Mouse (Mus musculus) gastrocnemius, adult 8-10 months (tissue): ENCODE data around the gene Tiam1. TPM values are rescaled to one million over a fixed set of nuclear protein-coding genes. Genes with fewer than 3 reads are reported as not detected.

Experiments used
- DNase-seq, 2 experiments: peaks; one replicate each; pipeline ENCODE4 v3.0.0; 2022; ENCODE audit warnings: low spot score in 2 of 2
- total RNA-seq, 4 experiments: library from RNA; stranded (reverse); gene quantifications; 2 replicates each; pipeline ENCODE4 v1.2.4; 2022

Tiam1 gene
- total RNA-seq, 4 experiments from 2014 or later, result 2.9 to 14.0 (median 7.2) TPM

DNA sequence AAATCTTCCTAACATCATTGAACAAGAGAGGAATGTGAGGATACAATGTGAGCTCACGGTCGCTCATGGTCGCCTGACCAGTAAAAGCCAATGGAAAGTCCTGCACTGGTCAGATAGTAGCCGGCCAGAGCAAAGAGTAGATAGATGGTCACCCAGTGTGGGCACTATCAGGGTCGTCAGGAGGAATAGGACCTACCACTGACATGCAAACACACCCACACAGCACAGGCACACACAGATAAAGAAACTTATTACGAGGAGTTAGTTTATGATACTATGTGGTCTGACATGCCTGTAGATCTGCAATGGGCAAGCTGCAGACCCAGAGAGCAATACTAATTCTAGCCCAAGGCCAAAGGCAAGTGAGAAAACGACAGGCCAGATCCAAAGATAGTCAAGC lies 92.5 kb downstream of the Tiam1 start:
- no peak for DNase-seq

- no peak for DNase-seq
Observed at GRCm38 (mm10) chr16:90047841-90048240, 95.7 kb downstream of the Tiam1 start.

DNA sequence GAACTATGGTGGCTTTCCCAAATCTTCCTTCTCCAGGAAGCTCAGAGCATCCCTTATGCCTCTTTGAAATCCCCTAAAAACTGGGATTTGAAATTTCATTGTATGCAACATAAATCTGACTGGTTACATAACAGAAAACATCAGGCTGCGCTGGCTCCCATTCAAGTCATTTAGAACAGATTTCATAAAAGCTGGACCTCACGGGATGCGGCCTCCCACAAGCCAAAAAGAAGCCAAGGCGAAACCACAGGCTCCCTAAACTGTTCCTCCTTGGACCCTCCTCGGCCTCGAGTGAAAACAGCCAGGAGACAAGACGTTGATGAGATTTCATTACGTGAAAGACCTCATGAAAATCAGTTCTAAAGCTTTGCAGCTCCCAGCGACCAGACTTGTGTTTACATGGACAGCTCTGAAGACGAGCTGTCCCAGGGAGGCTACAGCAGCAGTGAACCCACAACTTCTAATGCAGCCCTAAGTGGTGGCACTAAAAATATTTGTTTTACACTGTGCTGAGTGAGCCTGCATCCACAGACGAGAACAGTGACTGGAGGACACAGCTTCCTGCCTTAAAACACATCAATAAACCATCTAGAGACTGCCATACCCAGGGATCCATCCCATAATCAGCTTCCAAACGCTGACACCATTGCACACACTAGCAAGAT lies 96.9 kb downstream of the Tiam1 start:
- peak; percentile 4 to 5 for DNase-seq

DNA sequence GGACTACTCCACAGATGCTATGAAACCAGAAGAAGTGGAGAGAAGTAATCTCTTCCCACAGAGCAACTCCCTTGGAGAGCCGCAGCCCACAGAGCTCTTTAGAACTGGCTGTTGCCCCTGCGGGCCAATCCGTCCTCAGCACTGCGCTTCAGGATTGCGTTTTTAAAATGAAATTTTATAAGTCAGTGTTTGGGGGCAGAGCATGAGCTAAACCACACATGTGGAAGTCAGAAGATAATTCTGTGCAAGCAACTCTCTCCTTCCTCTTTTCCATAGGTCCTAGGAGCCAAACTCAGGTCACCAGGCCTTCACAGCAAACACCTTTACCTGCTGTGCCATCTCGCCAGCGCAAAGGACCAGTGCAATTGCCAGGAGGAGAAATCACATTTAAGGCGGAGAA lies 98.0 kb downstream of the Tiam1 start:
- DNase-seq, result no peak

DNA sequence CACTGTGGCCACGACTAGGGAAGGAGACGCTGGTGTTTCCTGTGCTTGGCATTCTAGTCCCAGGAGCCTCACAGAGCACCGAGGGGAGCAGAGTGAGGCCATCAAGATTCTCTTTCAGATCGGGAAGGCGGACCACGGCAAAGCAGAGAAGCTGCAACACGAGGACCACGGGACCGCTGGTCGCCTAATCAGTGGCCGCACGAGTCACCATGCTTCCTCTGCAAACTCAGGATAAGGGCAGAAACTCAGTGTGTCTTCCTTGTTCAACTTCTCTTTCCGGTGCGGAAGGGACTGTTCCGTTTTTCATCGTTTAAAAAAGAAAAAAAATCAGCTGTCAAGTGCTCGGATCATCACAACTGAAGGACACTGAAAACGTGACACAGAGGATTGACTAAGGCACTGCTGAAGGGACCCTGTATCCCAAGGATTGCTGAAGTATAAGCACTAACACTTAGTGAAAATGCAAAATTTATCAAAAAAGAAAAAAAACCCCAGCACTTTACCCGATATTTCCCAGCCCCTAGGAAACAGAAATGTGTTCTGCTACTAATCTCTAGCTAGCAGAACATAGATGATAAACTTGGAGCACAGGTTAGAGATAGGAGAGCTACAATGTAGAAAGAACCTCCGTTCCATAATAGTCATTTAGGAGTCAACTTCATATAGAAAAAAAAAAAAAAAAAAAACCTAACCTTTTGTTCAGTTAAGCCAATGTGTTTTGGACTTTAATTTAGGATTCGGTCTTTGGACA lies 99.4 kb downstream of the Tiam1 start:
- no peak for DNase-seq

DNA sequence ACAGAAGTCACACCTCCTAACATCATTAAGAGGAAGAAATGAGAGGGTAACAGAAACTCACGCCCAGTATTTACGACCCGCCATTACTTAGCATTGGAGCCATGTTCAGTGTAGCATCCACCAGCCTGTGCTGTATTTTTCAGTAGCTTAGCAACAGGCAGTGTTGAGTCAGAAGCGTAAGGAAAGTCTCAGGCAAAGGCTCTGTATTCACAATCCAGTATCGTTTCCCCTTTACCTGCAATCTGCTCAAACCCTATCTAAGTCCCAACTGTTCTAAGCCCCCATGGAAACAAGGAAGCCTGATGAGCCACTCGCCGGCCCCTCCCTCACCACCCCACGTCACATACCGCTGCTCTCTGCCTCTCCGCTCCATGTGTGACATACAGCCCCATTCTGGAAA lies 100.7 kb downstream of the Tiam1 start:
- no peak for DNase-seq

- no peak for DNase-seq
Observed at GRCm38 (mm10) chr16:90042386-90042785, 101.2 kb downstream of the Tiam1 start.

- no peak for DNase-seq
Observed at GRCm38 (mm10) chr16:90040771-90041364, 102.7 kb downstream of the Tiam1 start.

DNA sequence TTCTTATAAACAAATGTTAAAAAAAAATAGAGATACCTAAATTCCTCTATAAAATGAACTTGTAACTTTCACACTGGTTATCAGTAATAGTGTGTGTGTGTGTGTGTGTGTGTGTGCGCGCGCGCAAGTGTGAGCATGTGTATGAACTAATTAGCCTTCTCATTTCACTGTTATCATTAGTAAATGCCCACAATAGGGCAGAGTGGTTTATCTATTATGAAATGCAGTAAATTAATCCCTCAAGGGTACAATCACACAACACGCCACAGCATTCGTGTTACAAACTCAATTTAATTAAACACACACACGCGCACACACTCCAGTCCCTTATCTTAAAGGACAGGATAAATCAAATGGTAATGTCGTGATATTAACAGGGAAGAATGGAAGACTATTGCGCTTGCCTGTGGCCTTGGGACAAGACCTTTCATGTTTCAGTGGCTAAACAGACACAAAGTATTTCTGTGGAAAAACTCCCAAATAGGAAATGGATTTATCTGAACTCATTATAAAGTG lies 107.9 kb downstream of the Tiam1 start:
- DNase-seq, result no peak

GRCm38 (mm10) chr16:90030355-90030754 lies 113.2 kb downstream of the Tiam1 start:
- DNase-seq, result no peak

DNA sequence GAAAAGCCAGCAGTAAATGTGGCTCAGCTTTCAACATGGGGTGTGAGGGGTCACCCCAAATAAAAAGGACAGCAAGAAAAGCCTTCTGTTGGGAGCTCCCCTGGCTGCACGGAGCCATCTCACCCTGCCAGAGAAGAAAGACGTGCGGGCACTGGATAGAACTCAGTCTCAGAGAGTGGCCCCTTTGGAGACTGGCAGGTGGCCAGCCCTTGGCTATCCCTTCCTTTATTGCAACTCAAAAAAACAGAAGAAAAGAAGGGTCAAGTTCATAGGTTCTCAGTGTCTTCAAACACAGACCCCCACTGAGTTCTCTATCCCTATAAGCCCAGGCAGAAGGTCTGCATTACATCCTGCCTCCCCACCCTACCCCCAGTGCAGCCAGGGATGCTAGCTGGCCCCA lies 115.7 kb downstream of the Tiam1 start:
- no peak for DNase-seq

- no peak for DNase-seq
Observed at GRCm38 (mm10) chr16:90025526-90026172, 117.9 kb downstream of the Tiam1 start.

DNA sequence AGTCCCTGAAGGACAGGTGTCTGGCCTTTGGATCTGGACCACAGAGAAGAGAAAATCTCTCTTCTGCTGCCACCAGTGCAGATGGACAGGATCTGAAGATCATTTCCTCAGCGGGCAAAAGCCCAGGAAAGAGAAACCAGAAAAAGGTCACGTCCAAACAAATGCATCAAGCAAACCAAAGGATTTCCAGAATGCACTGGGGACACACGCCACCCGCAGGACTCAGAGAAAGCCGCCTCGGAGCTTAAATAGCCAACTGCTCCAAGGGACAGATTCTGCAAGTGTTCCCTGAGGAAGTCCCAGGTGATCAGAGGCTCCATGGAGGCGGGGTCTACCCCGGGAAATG lies 119.9 kb downstream of the Tiam1 start:
- DNase-seq, result no peak

- no peak for DNase-seq
Observed at GRCm38 (mm10) chr16:90022932-90023664, 120.5 kb downstream of the Tiam1 start.

GRCm38 (mm10) chr16:90016046-90016445 lies 127.5 kb downstream of the Tiam1 start:
- no peak for DNase-seq

DNA sequence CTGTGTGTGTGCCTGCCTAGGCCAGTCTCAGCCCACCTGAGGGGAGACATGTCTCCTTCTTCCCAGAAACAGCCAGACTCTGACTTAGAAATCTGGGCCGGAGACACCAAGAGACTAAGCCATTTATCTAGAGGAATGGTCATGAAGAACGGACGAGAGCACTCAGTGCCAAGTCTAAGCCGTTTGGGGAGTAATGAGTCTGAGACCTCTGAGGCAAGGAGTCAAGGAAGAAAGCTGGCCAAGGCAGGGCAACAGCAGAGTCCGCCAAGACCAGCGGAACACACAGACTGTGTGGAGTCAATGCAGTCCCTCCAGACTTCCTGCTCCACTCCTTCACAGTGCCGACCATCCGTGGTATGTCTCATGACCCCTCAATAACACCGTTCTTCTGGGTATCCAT lies 129.0 kb downstream of the Tiam1 start:
- peak in 1 of 2 experiments; percentile 7 for DNase-seq

- no peak for DNase-seq
Observed at GRCm38 (mm10) chr16:90011521-90012181, 131.9 kb downstream of the Tiam1 start.

DNA sequence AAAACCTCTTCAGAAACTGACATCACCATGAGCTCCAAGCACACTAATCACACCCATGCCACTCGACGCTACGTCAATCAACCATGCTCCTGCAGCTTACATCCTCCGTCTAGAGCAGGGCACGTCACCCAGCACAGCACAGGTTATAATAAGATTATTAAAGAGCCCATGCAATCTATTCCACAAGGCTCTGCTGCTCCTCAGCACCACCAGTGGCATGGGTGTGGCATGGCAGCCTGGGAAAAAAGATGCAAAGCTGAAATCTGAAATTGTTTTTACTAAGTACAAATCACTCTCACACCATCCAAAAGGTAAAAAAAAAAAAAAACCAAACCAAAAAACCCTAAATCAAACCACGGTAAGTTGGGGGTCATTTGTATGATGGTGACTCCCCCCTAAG lies 135.1 kb downstream of the Tiam1 start:
- DNase-seq, result no peak

- no peak for DNase-seq
Observed at GRCm38 (mm10) chr16:90007391-90007977, 136.1 kb downstream of the Tiam1 start.

- no peak for DNase-seq
Observed at GRCm38 (mm10) chr16:90003556-90003955, 140.0 kb downstream of the Tiam1 start.
